Mouse (Mus musculus) heart, postnatal 14 days (tissue): ENCODE measurements around the gene Wdr37. TPM values are rescaled to one million over a fixed set of nuclear protein-coding genes. Genes with fewer than 3 reads are reported as not detected.
"Not testable (repeated sequence)": the region's sequence is repeated elsewhere in the genome, so short reads cannot be mapped to it uniquely, and the experiment has no call there.

Experiments
- DNase-seq, 2 experiments: peaks; one replicate each; pipeline ENCODE4 v3.0.0; 2021 to 2022
- intact Hi-C: fragments of 180-260 bp; cut with DNase I; formaldehyde crosslinking; loops from one replicate; pipeline ENCODE4 v1.15.1; 2025
- long read RNA-seq, 2 experiments: library from polyadenylated mRNA; stranded (forward); transcript quantifications; one replicate each; pipeline ENCODE4 v2.0.0; 2021
- total RNA-seq, 2 experiments: library from RNA; stranded (reverse); gene quantifications; 2 replicates each; pipeline ENCODE4 v1.2.3; 2021

Wdr37 gene
- 10 to 100 TPM; 33.1 to 39.1 TPM for total RNA-seq
- long read RNA-seq, experiment 1, full-length matches to known transcripts, result 16 of 24 reads
- long read RNA-seq, experiment 1, partial matches to known transcripts, result 2 of 24 reads
- long read RNA-seq, experiment 1, other reads (novel, unspliced or antisense), result 6 of 24 reads
- long read RNA-seq, experiment 2, full-length matches to known transcripts, result 10 of 20 reads
- long read RNA-seq, experiment 2, partial matches to known transcripts, result 3 of 20 reads
- long read RNA-seq, experiment 2, other reads (novel, unspliced or antisense), result 7 of 20 reads

DNA sequence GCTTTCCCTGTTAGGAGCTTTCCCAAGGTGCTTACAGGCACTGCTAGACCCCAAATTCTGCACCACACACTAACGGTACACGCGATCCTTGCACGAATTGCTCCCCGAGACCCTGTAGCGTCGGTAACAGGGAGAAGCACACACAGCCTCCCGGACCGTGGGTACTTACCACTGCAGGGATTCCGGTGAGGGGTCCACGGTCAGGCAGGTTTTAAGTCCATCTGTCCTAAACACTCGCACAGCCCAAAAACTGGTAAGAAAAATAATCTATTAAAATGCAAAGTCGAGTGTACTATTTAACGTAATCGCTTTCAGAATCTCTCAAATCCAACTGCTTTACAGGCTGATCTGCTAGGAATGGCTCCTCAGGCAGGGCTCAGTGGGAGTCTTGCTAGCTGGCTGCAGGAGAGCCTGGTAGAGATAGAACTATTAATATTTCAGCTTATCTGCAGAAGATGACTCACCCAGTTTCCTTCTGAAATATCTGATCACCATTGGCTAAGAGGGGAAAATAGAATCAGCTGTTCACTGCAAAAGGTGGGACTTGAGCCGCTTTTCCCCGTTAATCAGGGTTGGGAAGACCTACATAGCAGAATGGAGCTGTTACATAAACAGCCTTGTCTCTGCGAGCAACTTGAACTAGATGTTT is at the start of gene Wdr37:
Gene Wdr37, minus strand, starts transcription at position 596 of the 649 bp plus-strand sequence.
- intact Hi-C loops, result loop anchor here (5.0 kb wide), 1 partner anchor 34 kb away; no protein-coding TSS in a partner anchor

GRCm38 (mm10) chr13:8913890-8914289 is 42.2 kb upstream of the Wdr37 start:
- intact Hi-C loops, result not testable (repeated sequence)

More for the DNA sequence above, at the start of gene Wdr37:
- peak in 1 of 2 experiments; percentile 49 for DNase-seq

DNA sequence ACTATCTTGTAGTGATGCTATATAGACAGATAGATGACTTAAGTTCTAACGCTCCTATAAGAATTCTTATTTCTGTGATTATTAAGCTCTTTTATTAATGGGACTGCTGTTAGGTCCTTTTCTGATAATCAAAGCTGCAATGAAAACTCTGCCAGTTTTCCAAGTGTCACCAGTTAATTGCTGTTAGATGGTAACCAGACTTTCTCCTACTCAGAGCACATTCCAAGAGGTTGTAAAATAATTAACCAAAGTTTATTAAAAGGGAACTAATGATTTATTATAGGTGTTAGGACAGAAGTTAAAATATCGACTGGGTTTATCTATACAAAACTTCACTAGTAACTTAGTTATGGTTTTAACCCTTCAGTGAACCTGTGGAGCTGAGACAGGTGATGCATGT is 34.3 kb upstream of the Wdr37 start:
- intact Hi-C loops, result not testable (repeated sequence)

More at GRCm38 (mm10) chr13:8913890-8914289, 42.2 kb upstream of the Wdr37 start:
- not testable (repeated sequence) for DNase-seq

GRCm38 (mm10) chr13:8888603-8889002 is 16.9 kb upstream of the Wdr37 start:
- DNase-seq, result no peak
- intact Hi-C loops, result loop anchor here (10.0 kb wide), 2 partner anchors 106 to 206 kb away; partner anchors contain the start of genes Gtpbp4 and Larp4b

More for the DNA sequence above, 34.3 kb upstream of the Wdr37 start:
- DNase-seq, result not testable (repeated sequence)

DNA sequence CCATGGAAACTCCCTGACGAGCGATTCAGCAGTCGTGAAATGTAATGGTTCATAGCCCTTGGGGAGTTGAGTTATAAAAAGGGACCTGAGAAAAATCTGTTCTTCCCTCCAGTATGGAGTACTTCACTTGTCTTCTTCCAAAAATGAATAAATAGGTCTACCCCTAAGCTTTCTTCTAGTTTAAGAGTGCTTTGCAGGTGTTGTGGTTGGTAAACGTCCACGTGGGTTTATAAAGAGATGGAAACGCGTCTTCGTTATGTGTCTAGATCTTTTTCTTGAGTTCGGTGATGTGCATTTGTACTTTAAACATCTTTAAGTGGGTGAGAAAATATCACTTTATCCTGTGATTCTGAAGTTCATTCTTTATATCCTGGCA is 14.5 kb upstream of the Wdr37 start:
- no peak for DNase-seq
- intact Hi-C loops, result loop anchor here (10.0 kb wide), 2 partner anchors 109 to 209 kb away; partner anchors contain the start of genes Gtpbp4 and Larp4b

DNA sequence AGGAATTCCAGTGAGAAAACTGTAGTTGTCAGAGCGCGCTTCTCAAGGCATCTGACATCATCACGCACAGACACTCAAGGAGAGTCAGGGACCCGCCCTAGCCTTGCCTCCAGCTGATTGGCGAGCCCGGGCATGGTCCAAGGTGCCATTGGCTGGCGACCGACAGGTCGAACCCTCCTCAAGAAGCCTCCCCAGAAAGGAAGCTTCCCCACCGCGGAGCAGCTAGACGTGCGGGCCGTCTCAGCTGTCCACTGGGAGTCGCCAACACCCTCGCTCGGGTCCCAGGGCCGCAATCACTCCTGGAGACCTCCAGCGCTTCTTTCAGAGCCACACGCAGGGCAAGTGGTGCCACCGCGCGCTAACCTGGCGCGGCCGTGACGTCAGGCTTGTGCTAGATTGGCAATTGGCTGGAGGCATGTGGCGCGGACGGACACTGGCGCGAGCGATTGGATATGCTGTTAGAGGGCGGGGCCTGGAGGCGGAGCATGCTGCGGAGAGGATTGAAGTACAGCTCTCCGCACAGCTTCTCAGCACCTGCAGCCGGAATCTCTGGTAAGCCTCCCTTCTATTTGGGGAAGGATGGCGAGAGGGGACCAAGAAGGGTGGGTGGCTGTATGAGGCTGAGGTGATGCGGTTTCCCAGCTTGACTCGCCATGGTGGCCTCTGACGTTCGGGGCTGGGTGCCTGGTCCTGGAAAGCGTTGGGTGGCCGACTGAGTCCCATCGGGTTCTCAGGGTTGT is 13.9 kb upstream of the Wdr37 start, which contains the start of gene Idi1:
Gene Idi1, plus strand, starts transcription at position 57 of the 740 bp plus-strand sequence.
- peak; percentile 93 to 95 for DNase-seq
- intact Hi-C loops, result loop anchor here (10.0 kb wide), 2 partner anchors 109 to 209 kb away; partner anchors contain the start of genes Gtpbp4 and Larp4b

DNA sequence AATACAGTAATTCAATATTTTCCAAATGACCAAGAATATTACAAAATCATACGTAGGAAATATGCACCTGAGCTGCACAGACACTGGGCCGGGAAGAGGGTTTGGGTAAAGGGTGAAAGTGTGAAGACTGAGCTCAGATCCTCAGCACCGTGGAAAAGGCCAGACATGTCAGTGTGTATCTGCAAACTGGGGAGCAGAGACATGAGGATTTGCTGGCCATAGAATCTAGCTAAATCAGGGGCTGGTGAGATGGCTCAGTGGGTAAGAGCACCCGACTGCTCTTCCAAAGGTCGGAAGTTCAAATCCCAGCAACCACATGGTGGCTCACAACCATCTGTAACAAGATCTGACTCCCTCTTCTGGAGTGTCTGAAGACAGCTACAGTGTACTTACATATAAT is 12.2 kb upstream of the Wdr37 start:
- intact Hi-C loops, result loop anchor here (5.0 to 10.0 kb wide), 3 partner anchors 42 to 211 kb away; partner anchors contain the start of genes Gtpbp4 and Larp4b
- DNase-seq, result not testable (repeated sequence)

DNA sequence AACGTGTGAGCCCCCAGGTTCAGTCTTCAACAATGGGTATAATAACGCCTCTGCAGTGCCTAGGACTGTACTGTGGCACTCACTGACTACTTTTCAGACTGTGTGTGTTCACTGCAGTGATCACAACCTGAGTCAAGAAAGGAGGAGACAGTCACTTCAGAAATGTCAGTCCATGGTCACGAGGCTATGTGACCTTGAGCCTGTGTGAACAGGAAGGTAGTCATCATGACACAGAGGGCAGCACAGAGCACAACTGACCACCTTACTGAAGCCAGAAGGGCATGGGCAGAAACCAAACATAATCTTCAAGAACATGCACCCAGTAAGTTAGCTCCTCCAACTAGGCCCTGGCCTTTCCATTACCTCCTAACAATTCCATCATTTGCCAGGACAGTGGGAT is 9.9 kb upstream of the Wdr37 start:
- no peak for DNase-seq
- intact Hi-C loops, result loop anchor here (5.0 to 10.0 kb wide), 3 partner anchors 39 to 213 kb away; partner anchors contain the start of genes Gtpbp4 and Larp4b

- DNase-seq, result no peak
- intact Hi-C loops, result loop anchor here (5.0 kb wide), 1 partner anchor 36 kb away; no protein-coding TSS in a partner anchor
These were observed 2.1 kb upstream of the Wdr37 start for GRCm38 (mm10) chr13:8873776-8874175.

- intact Hi-C loops, result loop anchor here (5.0 kb wide), 1 partner anchor 33 kb away; no protein-coding TSS in a partner anchor
- DNase-seq, result peak; percentile 88 to 90
These were observed 997 bp downstream of the Wdr37 start for GRCm38 (mm10) chr13:8870510-8871313.

DNA sequence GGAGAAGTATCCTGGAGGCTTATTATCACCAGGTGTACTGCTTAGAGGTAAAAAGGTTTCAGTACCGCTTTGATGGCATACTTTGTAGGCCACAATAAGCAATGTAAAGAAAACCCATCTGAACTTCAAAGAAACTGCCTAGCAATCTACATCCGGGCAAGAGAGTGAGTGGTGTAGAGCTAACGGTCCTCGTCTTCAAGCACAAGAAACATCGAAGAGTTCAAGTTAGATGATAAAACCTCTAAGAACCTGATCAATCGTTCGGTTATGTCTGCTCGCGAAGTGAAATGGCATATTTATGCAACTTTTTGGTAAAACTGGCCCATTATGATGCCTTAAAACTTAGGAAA is 1.6 kb downstream of the Wdr37 start:
- intact Hi-C loops, result loop anchor here (5.0 kb wide), 1 partner anchor 33 kb away; no protein-coding TSS in a partner anchor
- no peak for DNase-seq

GRCm38 (mm10) chr13:8869578-8870157 is 2.0 kb downstream of the Wdr37 start:
- no peak for DNase-seq
- intact Hi-C loops, result loop anchor here (5.0 kb wide), 1 partner anchor 32 kb away; no protein-coding TSS in a partner anchor

- intact Hi-C loops, result no loop called here
- peak; percentile 20 to 23 for DNase-seq
These were observed 5.1 kb downstream of the Wdr37 start for GRCm38 (mm10) chr13:8866612-8867011.

DNA sequence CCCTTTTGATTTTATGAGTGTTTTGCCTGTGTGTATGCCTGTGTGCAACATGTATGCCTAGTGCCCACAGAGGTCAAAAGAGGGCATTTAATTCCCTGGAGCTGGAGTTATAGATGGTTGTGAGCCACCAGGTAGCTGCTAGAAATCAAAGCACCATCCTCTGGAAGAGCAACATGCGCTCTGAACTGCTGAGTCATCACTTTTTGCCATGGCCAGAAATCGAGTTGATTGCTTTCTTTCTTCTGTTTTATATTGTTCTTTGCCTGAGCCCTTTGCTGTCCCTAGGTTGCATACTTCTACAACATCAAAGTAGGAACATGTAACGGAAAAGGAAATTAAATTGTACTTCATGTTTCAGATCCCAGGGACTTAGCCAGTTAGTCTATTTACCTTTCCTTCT is 6.7 kb downstream of the Wdr37 start:
- DNase-seq, result no peak
- intact Hi-C loops, result no loop called here

- intact Hi-C loops, result no loop called here
- no peak for DNase-seq
These were observed 10.8 kb downstream of the Wdr37 start for GRCm38 (mm10) chr13:8860861-8861260.

DNA sequence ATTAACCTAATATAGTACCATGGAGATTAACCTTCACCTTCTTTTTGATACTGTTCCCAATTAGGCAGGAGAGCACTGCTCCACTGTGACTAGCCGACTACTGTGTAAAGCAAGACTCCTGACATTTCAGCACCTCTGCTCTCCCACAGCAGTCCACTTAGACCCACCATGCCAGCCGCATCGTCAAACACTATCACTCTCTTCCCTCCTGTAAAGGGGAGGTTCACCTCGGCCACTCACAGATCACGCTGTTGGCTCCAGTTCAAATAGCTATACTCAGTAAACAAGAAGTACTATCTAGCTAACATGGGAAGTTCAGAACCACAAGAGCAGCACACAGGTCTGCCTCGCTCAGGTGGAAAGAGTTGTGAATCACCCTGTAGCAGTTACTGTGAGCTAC is 13.3 kb downstream of the Wdr37 start:
- no peak for DNase-seq
- intact Hi-C loops, result no loop called here

GRCm38 (mm10) chr13:8854769-8855168 is 16.9 kb downstream of the Wdr37 start:
- no peak for DNase-seq
- intact Hi-C loops, result no loop called here

DNA sequence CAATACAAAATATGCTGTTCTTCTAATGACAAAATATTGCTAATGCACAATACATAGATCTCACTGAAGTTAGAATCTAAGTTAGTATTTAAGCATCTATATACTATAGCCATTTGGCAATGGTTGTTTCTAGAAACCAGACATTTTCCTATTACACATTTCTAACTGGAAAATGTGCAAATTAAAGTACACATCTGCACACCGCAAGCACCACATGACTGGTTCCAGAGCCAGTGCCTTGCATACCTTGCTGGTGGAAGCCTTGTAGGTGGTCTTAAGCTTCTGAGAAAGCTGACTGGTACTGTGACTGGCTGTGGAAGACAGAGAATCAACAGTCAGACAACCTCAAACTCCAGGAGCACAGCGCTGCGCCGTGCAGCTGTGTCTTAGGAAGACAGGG is 18.3 kb downstream of the Wdr37 start:
- intact Hi-C loops, result no loop called here

DNA sequence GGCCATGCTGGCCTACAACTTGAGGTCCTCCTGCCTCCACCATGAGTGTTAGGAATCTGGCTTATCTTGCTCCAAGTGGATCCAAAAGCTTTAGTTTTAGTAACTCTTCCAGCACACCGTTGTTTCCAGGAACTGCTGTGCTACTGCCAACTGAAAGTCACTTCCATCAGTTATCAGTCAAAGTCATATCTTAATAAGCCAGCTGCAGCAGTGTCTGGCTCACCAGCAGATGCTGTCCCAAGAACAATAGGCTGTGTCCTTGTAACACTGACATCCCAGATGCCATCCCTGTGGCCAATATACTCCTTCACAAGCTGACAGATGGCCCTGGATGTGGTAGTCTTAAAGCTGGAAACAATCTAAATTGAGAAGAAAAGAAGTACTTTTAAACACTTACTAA is 22.4 kb downstream of the Wdr37 start:
- intact Hi-C loops, result no loop called here
- DNase-seq, result no peak

More for the DNA sequence above, 18.3 kb downstream of the Wdr37 start:
- DNase-seq, result no peak
